Mouse (Mus musculus): ENCODE data around the gene Gprc5d. TPM values are rescaled to one million over a fixed set of nuclear protein-coding genes. Genes with fewer than 3 reads are reported as not detected.

The Gprc5d gene
- polyA plus RNA-seq, 1 experiment from 2014 or later, result not detected

GRCm38 (mm10) chr6:135102736-135103303, 15.3 kb downstream of the Gprc5d start:
- Histone ChIP-seq H3K27ac (replicated peaks; ENCODE audit: low read depth, low read length) (no peak overlapping the region), H3K27me3 (ENCODE audit: control insufficient read depth, insufficient read depth, low read length) (no peaks in the 10 kb centered on the region), H3K9me3 (replicated peaks; ENCODE audit: control insufficient read depth, low read length) (no peaks in the 10 kb centered on the region), H3K4me1 (ENCODE audit: control insufficient read depth, insufficient read depth, low read length) (no peaks in the 10 kb centered on the region), H3K4me3 (ENCODE audit: low read depth, low read length) (no peak overlapping the region), H3K9ac (replicated peaks; ENCODE audit: low read length) (no peak overlapping the region), H3K4me2 (ENCODE audit: low read depth, low read length) (no peak overlapping the region), H3K36me3 (replicated peaks; ENCODE audit: control insufficient read depth, insufficient read depth, low read depth, low read length) (no peaks in the 10 kb centered on the region)
- no peak for ATAC-seq (replicated peaks; ENCODE audit: insufficient number of reproducible peaks, low FRiP score, low TSS enrichment, low read depth)
- DNase-seq (ENCODE audit: low spot score), result no peak
- 80% methylated on average over 5 of the region's 5 CpGs for WGBS

GRCm38 (mm10) chr6:135100787-135101472, 17.2 kb downstream of the Gprc5d start:
- no peak overlapping the region for H3K4me3 ChIP-seq (ENCODE audit: low read depth, low read length)
- H3K36me3 ChIP-seq (replicated peaks; ENCODE audit: control insufficient read depth, insufficient read depth, low read depth, low read length), result no peaks in the 10 kb centered on the region
- H3K4me1 ChIP-seq (ENCODE audit: control insufficient read depth, insufficient read depth, low read length), result no peaks in the 10 kb centered on the region
- 68% methylated on average over 15 of the region's 15 CpGs for WGBS
- no peak overlapping the region for H3K4me2 ChIP-seq (ENCODE audit: low read depth, low read length)
- H3K27me3 ChIP-seq (ENCODE audit: control insufficient read depth, insufficient read depth, low read length), result no peaks in the 10 kb centered on the region
- no peaks in the 10 kb centered on the region for H3K9me3 ChIP-seq (replicated peaks; ENCODE audit: control insufficient read depth, low read length)
- no peak overlapping the region for H3K9ac ChIP-seq (replicated peaks; ENCODE audit: low read length)
- ATAC-seq (replicated peaks; ENCODE audit: insufficient number of reproducible peaks, low FRiP score, low TSS enrichment, low read depth) (no peak), DNase-seq (ENCODE audit: low spot score) (no peak)
- H3K27ac ChIP-seq (replicated peaks; ENCODE audit: low read depth, low read length), result no peak overlapping the region

DNA sequence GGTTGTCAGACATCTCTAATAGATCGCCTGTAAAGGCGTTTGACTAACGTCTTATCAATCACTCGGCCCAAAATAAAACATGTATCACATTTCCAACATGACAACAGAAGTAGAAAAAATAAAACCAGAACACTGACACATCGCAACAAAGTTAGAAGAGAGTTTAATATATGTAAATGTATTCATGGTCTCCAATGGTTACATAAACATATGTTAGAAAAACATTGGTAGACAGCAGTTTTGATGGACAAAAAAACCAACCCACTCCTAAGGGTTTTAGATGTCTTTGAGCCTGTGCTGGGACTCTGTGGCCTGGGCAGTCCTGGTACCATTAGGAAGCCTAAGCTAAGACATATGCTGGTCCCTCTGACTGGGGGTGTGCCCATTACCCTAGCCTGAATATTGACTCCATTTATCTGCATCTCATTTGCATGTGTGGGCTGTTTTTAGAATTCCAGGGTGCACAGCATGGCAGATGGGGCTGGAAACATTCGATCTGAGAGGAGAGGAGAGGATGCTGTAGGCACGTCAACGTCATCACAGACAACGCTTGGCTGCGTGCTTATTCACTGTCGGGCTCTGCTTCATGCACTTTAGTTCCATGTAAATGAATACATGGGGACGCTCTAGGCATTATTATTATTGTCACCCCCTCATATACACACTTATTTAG, 25.1 kb downstream of the Gprc5d start:
- H3K4me2 ChIP-seq (ENCODE audit: low read depth, low read length), result no peak overlapping the region
- H3K4me3 ChIP-seq (ENCODE audit: low read depth, low read length), result no peak overlapping the region
- H3K27me3 ChIP-seq (ENCODE audit: control insufficient read depth, insufficient read depth, low read length), result no peaks in the 10 kb centered on the region
- WGBS, result 86% methylated on average over 12 of the region's 12 CpGs
- H3K27ac ChIP-seq (replicated peaks; ENCODE audit: low read depth, low read length), result no peak overlapping the region
- ATAC-seq (replicated peaks; ENCODE audit: insufficient number of reproducible peaks, low FRiP score, low TSS enrichment, low read depth) (no peak), DNase-seq (ENCODE audit: low spot score) (no peak)
- no peaks in the 10 kb centered on the region for H3K9me3 ChIP-seq (replicated peaks; ENCODE audit: control insufficient read depth, low read length)
- H3K4me1 ChIP-seq (ENCODE audit: control insufficient read depth, insufficient read depth, low read length), result no peaks in the 10 kb centered on the region
- H3K9ac ChIP-seq (replicated peaks; ENCODE audit: low read length), result no peak overlapping the region
- no peaks in the 10 kb centered on the region for H3K36me3 ChIP-seq (replicated peaks; ENCODE audit: control insufficient read depth, insufficient read depth, low read depth, low read length)

GRCm38 (mm10) chr6:135090661-135091060, 27.4 kb downstream of the Gprc5d start:
- no peak for DNase-seq (ENCODE audit: low spot score)
- no peaks in the 10 kb centered on the region for H3K27me3 ChIP-seq (ENCODE audit: control insufficient read depth, insufficient read depth, low read length)
- no peaks in the 10 kb centered on the region for H3K9me3 ChIP-seq (replicated peaks; ENCODE audit: control insufficient read depth, low read length)
- WGBS, result 71% methylated on average over 4 of the region's 4 CpGs
- H3K4me1 ChIP-seq (ENCODE audit: control insufficient read depth, insufficient read depth, low read length), result no peaks in the 10 kb centered on the region
- no peak overlapping the region for H3K27ac ChIP-seq (replicated peaks; ENCODE audit: low read depth, low read length)
- no peak overlapping the region for H3K4me3 ChIP-seq (ENCODE audit: low read depth, low read length)
- H3K9ac ChIP-seq (replicated peaks; ENCODE audit: low read length), result no peak overlapping the region
- no peak for ATAC-seq (replicated peaks; ENCODE audit: insufficient number of reproducible peaks, low FRiP score, low TSS enrichment, low read depth)
- H3K4me2 ChIP-seq (ENCODE audit: low read depth, low read length), result no peak overlapping the region
- no peaks in the 10 kb centered on the region for H3K36me3 ChIP-seq (replicated peaks; ENCODE audit: control insufficient read depth, insufficient read depth, low read depth, low read length)

GRCm38 (mm10) chr6:135089786-135090185, 28.3 kb downstream of the Gprc5d start:
- H3K27ac ChIP-seq (replicated peaks; ENCODE audit: low read depth, low read length), result no peak overlapping the region
- WGBS, result 25% methylated on average over 8 of the region's 8 CpGs
- H3K4me3 ChIP-seq (ENCODE audit: low read depth, low read length), result no peak overlapping the region
- no peaks in the 10 kb centered on the region for H3K9me3 ChIP-seq (replicated peaks; ENCODE audit: control insufficient read depth, low read length)
- no peak overlapping the region for H3K4me2 ChIP-seq (ENCODE audit: low read depth, low read length)
- H3K36me3 ChIP-seq (replicated peaks; ENCODE audit: control insufficient read depth, insufficient read depth, low read depth, low read length), result no peaks in the 10 kb centered on the region
- H3K27me3 ChIP-seq (ENCODE audit: control insufficient read depth, insufficient read depth, low read length), result no peaks in the 10 kb centered on the region
- DNase-seq (ENCODE audit: low spot score) (no peak), ATAC-seq (replicated peaks; ENCODE audit: insufficient number of reproducible peaks, low FRiP score, low TSS enrichment, low read depth) (no peak)
- H3K9ac ChIP-seq (replicated peaks; ENCODE audit: low read length), result no peak overlapping the region
- no peaks in the 10 kb centered on the region for H3K4me1 ChIP-seq (ENCODE audit: control insufficient read depth, insufficient read depth, low read length)

DNA sequence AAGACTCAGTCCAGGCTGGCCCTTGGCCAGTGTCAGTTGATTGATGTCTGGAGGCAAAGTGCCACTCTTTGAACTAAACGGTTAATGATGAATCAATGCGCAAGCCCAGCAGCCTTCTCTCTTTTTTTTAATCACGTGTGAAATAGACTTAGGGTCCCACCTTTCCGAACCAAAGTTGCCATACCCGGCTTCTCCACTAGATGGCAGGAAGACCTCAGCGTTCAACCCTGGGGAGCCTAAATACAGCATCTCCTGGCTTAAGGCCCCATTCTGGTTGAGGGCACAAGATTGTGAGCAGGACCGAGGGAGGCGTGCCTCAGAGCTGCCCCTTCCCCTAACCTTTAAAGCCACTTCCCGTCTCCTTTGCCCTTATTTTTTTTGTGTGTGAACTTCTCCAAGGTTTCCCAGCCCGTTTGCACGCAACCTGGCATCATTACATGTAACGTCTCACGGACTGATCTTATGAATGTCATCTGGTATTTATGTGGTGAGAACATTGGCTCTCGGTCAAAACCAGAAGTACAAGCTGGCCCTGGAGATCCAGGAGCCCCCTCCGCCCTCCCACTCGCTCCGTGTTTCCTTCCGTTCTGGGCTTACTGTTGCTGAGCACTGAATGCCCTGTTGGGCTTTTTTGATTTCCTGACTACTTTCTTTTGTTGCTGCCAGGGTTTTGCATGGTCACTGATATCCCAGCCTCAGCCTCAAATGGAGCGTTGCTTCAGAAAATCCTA, 30.2 kb downstream of the Gprc5d start:
- WGBS, result 29% methylated on average over 19 of the region's 19 CpGs
- Histone ChIP-seq H3K27ac (replicated peaks; ENCODE audit: low read depth, low read length) (no peak overlapping the region), H3K4me2 (ENCODE audit: low read depth, low read length) (no peak overlapping the region)

GRCm38 (mm10) chr6:135085703-135086102, 32.4 kb downstream of the Gprc5d start:
- no peaks in the 10 kb centered on the region for H3K27me3 ChIP-seq (ENCODE audit: control insufficient read depth, insufficient read depth, low read length)
- ATAC-seq (replicated peaks; ENCODE audit: insufficient number of reproducible peaks, low FRiP score, low TSS enrichment, low read depth) (no peak), DNase-seq (ENCODE audit: low spot score) (no peak)
- H3K27ac ChIP-seq (replicated peaks; ENCODE audit: low read depth, low read length), result no peak overlapping the region
- H3K4me3 ChIP-seq (ENCODE audit: low read depth, low read length), result no peak overlapping the region
- no peaks in the 10 kb centered on the region for H3K36me3 ChIP-seq (replicated peaks; ENCODE audit: control insufficient read depth, insufficient read depth, low read depth, low read length)
- no peak overlapping the region for H3K4me2 ChIP-seq (ENCODE audit: low read depth, low read length)
- 86% methylated on average over 1 of the region's 1 CpGs for WGBS
- no peaks in the 10 kb centered on the region for H3K9me3 ChIP-seq (replicated peaks; ENCODE audit: control insufficient read depth, low read length)
- H3K4me1 ChIP-seq (ENCODE audit: control insufficient read depth, insufficient read depth, low read length), result no peaks in the 10 kb centered on the region
- no peak overlapping the region for H3K9ac ChIP-seq (replicated peaks; ENCODE audit: low read length)

More for the DNA sequence above, 30.2 kb downstream of the Gprc5d start:
- Histone ChIP-seq H3K36me3 (replicated peaks; ENCODE audit: control insufficient read depth, insufficient read depth, low read depth, low read length) (no peaks in the 10 kb centered on the region), H3K4me3 (ENCODE audit: low read depth, low read length) (no peak overlapping the region), H3K9me3 (replicated peaks; ENCODE audit: control insufficient read depth, low read length) (no peaks in the 10 kb centered on the region), H3K27me3 (ENCODE audit: control insufficient read depth, insufficient read depth, low read length) (no peaks in the 10 kb centered on the region), H3K9ac (replicated peaks; ENCODE audit: low read length) (no peak overlapping the region), H3K4me1 (ENCODE audit: control insufficient read depth, insufficient read depth, low read length) (no peaks in the 10 kb centered on the region)
- DNase-seq (ENCODE audit: low spot score) (peak; percentile 95), ATAC-seq (replicated peaks; ENCODE audit: insufficient number of reproducible peaks, low FRiP score, low TSS enrichment, low read depth) (peak; percentile 84)

All from embryonic facial prominence, embryonic 11.5 days (tissue).